Mouse (Mus musculus): Measurements from ENCODE around the gene Rnf168. TPM values are rescaled to one million over a fixed set of nuclear protein-coding genes. Genes with fewer than 3 reads are reported as not detected.
A peak's percentile ranks its signal among the peaks of the same experiment; 100 is the strongest.
"Not testable (repeated sequence)": the region's sequence is repeated elsewhere in the genome, so short reads cannot be mapped to it uniquely, and the experiment has no call there.

The Rnf168 gene
- polyA plus RNA-seq, 1 experiment from 2014 or later, result 36.1 TPM

- Histone ChIP-seq H3K9ac (no peak overlapping the region), H3K4me2 (peak overlapping the region; percentile 61), H3K4me3 (ENCODE audit: low read depth, low read length) (no peak overlapping the region), H3K36me3 (ENCODE audit: insufficient read depth) (peaks cover 43% of the 10 kb centered on the region), H3K27ac (ENCODE audit: low read depth) (no peak overlapping the region), H3K4me1 (ENCODE audit: insufficient read depth) (0 out of 2 replicates have a peak, but pooled peaks cover 4% of the 10 kb centered on the region), H3K9me3 (ENCODE audit: low read depth, low read length) (peaks cover 5% of the 10 kb centered on the region; the same call in 1 of the 2 replicates), H3K27me3 (ENCODE audit: insufficient read depth, low read length) (no peaks in the 10 kb centered on the region)
- 93% methylated on average over 8 of the region's 8 CpGs for WGBS
- ATAC-seq (ENCODE audit: insufficient read depth) (no peak), DNase-seq (no peak)
- no peak for TF ChIP-seq CTCF (IDR thresholded peaks at IDR 0.05; ENCODE audit: low read depth)
Observed at GRCm38 (mm10) chr16:32280211-32280610, 3.0 kb downstream of the Rnf168 start.

DNA sequence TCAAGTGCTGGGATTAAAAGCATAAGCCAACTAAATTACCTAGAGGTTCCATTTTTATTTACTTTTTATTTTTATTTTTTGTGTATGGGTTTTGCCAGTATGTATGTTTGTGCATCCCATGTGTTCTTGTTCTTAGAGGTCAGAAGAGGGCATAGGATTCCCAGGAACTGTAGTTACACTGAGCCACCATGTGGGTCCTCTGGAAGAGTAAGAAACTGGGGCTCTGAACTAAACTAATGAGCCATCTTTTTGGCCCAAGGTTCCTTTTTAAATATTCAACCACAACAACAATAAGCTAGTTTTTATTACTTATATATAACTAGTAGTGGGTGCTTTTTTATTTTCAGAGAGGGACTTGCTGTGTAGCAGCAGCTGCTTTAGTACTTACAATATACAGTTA, 5.3 kb downstream of the Rnf168 start:
- Histone ChIP-seq H3K4me3 (ENCODE audit: low read depth, low read length) (no peak overlapping the region), H3K27me3 (ENCODE audit: insufficient read depth, low read length) (no peaks in the 10 kb centered on the region), H3K9me3 (ENCODE audit: low read depth, low read length) (peaks cover 5% of the 10 kb centered on the region; the same call in 1 of the 2 replicates), H3K4me1 (ENCODE audit: insufficient read depth) (0 out of 2 replicates have a peak, but pooled peaks cover 4% of the 10 kb centered on the region), H3K27ac (ENCODE audit: low read depth) (no peak overlapping the region), H3K9ac (no peak overlapping the region), H3K36me3 (ENCODE audit: insufficient read depth) (peaks cover 67% of the 10 kb centered on the region), H3K4me2 (no peak overlapping the region)
- TF ChIP-seq CTCF (IDR thresholded peaks at IDR 0.05; ENCODE audit: low read depth), result no peak
- ATAC-seq (ENCODE audit: insufficient read depth) (no peak), DNase-seq (no peak)

DNA sequence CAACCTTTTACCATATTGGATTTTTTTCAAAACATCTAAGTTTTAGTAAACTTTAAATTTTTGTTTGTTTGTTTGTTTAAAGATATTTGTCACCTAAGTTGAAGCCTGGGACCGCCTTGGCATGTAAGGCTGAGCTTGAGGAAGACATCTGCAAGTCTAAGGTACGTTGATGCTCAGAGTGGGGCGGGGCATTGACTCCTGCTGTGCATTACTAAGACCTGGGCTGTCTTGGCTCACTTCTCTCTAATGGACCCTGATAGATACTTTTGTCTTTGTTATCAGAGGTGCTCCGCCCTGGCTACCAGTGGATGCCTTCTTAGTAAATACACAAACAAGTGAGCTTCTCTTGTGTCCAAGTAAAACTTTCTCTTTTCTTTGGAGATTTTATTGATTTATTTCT, 14.6 kb downstream of the Rnf168 start:
- ATAC-seq (ENCODE audit: insufficient read depth) (no peak), DNase-seq (no peak)
- no peak for TF ChIP-seq CTCF (IDR thresholded peaks at IDR 0.05; ENCODE audit: low read depth)
- no peak overlapping the region for H3K9ac ChIP-seq
- 89% methylated on average over 4 of the region's 4 CpGs for WGBS
- H3K27me3 ChIP-seq (ENCODE audit: insufficient read depth, low read length), result no peaks in the 10 kb centered on the region
- H3K4me3 ChIP-seq (ENCODE audit: low read depth, low read length), result no peak overlapping the region
- H3K4me2 ChIP-seq, result no peak overlapping the region
- H3K4me1 ChIP-seq (ENCODE audit: insufficient read depth), result no peaks in the 10 kb centered on the region
- no peak overlapping the region for H3K27ac ChIP-seq (ENCODE audit: low read depth)
- peaks cover 58% of the 10 kb centered on the region for H3K36me3 ChIP-seq (ENCODE audit: insufficient read depth)
- H3K9me3 ChIP-seq (ENCODE audit: low read depth, low read length), result no peaks in the 10 kb centered on the region

- not testable (repeated sequence) for H3K27ac ChIP-seq (ENCODE audit: low read depth); H3K4me2 ChIP-seq; H3K27me3 ChIP-seq (ENCODE audit: insufficient read depth, low read length); H3K9me3 ChIP-seq (ENCODE audit: low read depth, low read length); ATAC-seq (ENCODE audit: insufficient read depth); H3K4me3 ChIP-seq (ENCODE audit: low read depth, low read length); H3K4me1 ChIP-seq (ENCODE audit: insufficient read depth); DNase-seq; H3K9ac ChIP-seq
- 96% methylated on average over 4 of the region's 4 CpGs for WGBS
- peaks cover 59% of the 10 kb centered on the region for H3K36me3 ChIP-seq (ENCODE audit: insufficient read depth)
Observed at GRCm38 (mm10) chr16:32299617-32300016, 22.4 kb downstream of the Rnf168 start.

DNA sequence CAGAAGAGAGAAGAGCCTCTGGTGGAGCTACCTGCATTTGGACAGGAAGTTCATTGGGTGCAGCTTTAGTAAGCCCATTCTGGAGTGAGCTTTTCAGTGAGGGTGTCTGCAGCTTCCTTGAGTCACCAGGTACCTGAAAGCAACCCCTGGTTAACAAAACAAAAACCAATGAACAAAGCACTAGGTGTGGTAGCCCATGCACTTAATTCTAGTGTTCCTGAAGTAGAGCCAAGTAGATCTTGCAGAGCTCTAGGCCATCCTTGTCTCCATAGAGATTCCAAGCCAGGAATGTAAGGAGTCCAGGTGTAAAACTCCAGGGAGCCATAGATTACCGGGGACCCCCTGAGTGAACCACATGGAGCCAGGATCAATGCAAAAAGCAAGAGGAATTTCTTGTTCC, 25.8 kb downstream of the Rnf168 start:
- H3K4me3 ChIP-seq (ENCODE audit: low read depth, low read length), result no peak overlapping the region
- H3K9me3 ChIP-seq (ENCODE audit: low read depth, low read length), result no peaks in the 10 kb centered on the region

GRCm38 (mm10) chr16:32303886-32304285, 26.6 kb downstream of the Rnf168 start:
- Histone ChIP-seq H3K4me2 (no peak overlapping the region), H3K27ac (ENCODE audit: low read depth) (no peak overlapping the region), H3K4me3 (ENCODE audit: low read depth, low read length) (no peak overlapping the region), H3K9me3 (ENCODE audit: low read depth, low read length) (no peaks in the 10 kb centered on the region), H3K4me1 (ENCODE audit: insufficient read depth) (no peaks in the 10 kb centered on the region), H3K9ac (no peak overlapping the region), H3K27me3 (ENCODE audit: insufficient read depth, low read length) (no peaks in the 10 kb centered on the region), H3K36me3 (ENCODE audit: insufficient read depth) (peaks cover 27% of the 10 kb centered on the region)
- DNase-seq, result no peak
- 90% methylated on average over 7 of the region's 7 CpGs for WGBS
- no peak for ATAC-seq (ENCODE audit: insufficient read depth)
- no peak for TF ChIP-seq CTCF (IDR thresholded peaks at IDR 0.05; ENCODE audit: low read depth)

More for the DNA sequence above, 25.8 kb downstream of the Rnf168 start:
- 47% methylated on average over 1 of the region's 1 CpGs for WGBS
- no peak overlapping the region for H3K9ac ChIP-seq
- no peaks in the 10 kb centered on the region for H3K4me1 ChIP-seq (ENCODE audit: insufficient read depth)
- no peak overlapping the region for H3K27ac ChIP-seq (ENCODE audit: low read depth)
- no peak overlapping the region for H3K4me2 ChIP-seq
- no peak for TF ChIP-seq CTCF (IDR thresholded peaks at IDR 0.05; ENCODE audit: low read depth)
- H3K36me3 ChIP-seq (ENCODE audit: insufficient read depth), result peaks cover 35% of the 10 kb centered on the region
- ATAC-seq (ENCODE audit: insufficient read depth) (no peak), DNase-seq (no peak)
- H3K27me3 ChIP-seq (ENCODE audit: insufficient read depth, low read length), result no peaks in the 10 kb centered on the region

- H3K9ac ChIP-seq, result no peak overlapping the region
- H3K27ac ChIP-seq (ENCODE audit: low read depth), result no peak overlapping the region
- no peaks in the 10 kb centered on the region for H3K27me3 ChIP-seq (ENCODE audit: insufficient read depth, low read length)
- H3K4me3 ChIP-seq (ENCODE audit: low read depth, low read length), result no peak overlapping the region
- H3K9me3 ChIP-seq (ENCODE audit: low read depth, low read length), result no peaks in the 10 kb centered on the region
- DNase-seq (no peak), ATAC-seq (ENCODE audit: insufficient read depth) (no peak)
- no peaks in the 10 kb centered on the region for H3K4me1 ChIP-seq (ENCODE audit: insufficient read depth)
- TF ChIP-seq CTCF (IDR thresholded peaks at IDR 0.05; ENCODE audit: low read depth), result no peak
- H3K4me2 ChIP-seq, result no peak overlapping the region
- 81% methylated on average over 4 of the region's 4 CpGs for WGBS
- H3K36me3 ChIP-seq (ENCODE audit: insufficient read depth), result no peaks in the 10 kb centered on the region
Observed at GRCm38 (mm10) chr16:32311970-32312369, 34.7 kb downstream of the Rnf168 start.

GRCm38 (mm10) chr16:32312386-32312785, 35.1 kb downstream of the Rnf168 start:
- Histone ChIP-seq H3K9ac (no peak overlapping the region), H3K9me3 (ENCODE audit: low read depth, low read length) (no peaks in the 10 kb centered on the region), H3K36me3 (ENCODE audit: insufficient read depth) (no peaks in the 10 kb centered on the region), H3K27me3 (ENCODE audit: insufficient read depth, low read length) (no peaks in the 10 kb centered on the region), H3K4me1 (ENCODE audit: insufficient read depth) (no peaks in the 10 kb centered on the region), H3K4me3 (ENCODE audit: low read depth, low read length) (no peak overlapping the region), H3K27ac (ENCODE audit: low read depth) (no peak overlapping the region), H3K4me2 (no peak overlapping the region)
- WGBS, result 37% methylated on average over 5 of the region's 5 CpGs
- no peak for TF ChIP-seq CTCF (IDR thresholded peaks at IDR 0.05; ENCODE audit: low read depth)
- DNase-seq, result no peak
- ATAC-seq (ENCODE audit: insufficient read depth), result no peak

All from lung, embryonic 14.5 days (tissue).